Mouse (Mus musculus): ENCODE results near the gene Ugp2.

DNA sequence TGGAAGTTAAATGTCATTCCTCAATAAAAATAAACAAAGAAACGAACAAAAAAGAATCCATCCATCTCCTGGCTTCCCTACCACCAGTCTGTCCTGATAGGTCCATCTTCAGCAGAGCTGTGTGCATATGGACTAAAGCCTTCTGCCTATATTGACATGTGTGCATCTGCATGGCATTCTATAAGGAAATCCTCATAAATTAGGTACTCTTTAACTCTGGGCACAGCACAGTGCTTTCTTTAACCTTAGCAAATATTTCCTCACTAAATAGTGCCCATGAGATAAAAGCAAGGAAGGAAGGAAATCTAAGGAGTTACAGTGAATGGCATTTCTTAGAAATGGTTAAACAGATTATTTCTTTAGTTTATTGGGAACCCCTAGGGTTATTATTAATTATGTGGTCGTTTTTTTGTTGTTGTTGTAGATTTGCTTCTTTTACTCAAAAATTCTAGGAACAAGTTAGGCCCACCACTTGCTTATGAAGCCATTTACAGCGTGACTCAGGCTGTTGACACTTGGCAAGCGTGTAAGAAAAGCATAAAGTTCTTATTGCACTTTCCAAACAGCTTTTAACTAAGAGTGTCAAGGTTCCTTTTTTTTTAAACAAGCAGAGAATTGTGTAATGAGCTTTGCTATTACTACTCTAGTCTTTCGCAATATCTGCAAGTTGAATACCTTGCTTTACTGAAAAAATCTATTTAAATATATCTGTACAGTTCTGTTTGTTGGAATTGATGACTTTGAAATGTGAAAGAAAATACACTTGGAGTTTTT is 31.7 kb upstream of the Ugp2 start:
- TF ChIP-seq CHD1 (IDR thresholded peaks at IDR 0.05; ENCODE audit: low read depth, low read length): no peak
- TF ChIP-seq GATA1 (IDR thresholded peaks at IDR 0.05; ENCODE audit: low read depth, low read length): no peak
- TF ChIP-seq USF2 (IDR thresholded peaks at IDR 0.05; ENCODE audit: borderline replicate concordance in 1 of 2, insufficient read depth in 1 of 2, low read depth in 1 of 2, low read length in 2 of 2): no peak
- TF ChIP-seq BHLHE40 (IDR thresholded peaks at IDR 0.05; ENCODE audit: borderline replicate concordance, low read depth, low read length): no peak
- no peak for TF ChIP-seq CTCF (IDR thresholded peaks at IDR 0.05 in 2 of 3, conservative IDR thresholded peaks at IDR 0.05 in 1 of 3; ENCODE audit: control insufficient read depth in 1 of 3, insufficient read depth in 1 of 3, low read depth in 2 of 3, low read length in 3 of 3, poor library complexity in 1 of 3, severe bottlenecking in 1 of 3)
- TF ChIP-seq POLR2A (IDR thresholded peaks at IDR 0.05; ENCODE audit: control insufficient read depth in 1 of 2, insufficient read depth in 1 of 2, low read depth in 1 of 2, low read length in 2 of 2, poor library complexity in 1 of 2): no peak
- TF ChIP-seq NRF1 (IDR thresholded peaks at IDR 0.05; ENCODE audit: insufficient read depth, low read depth, low read length, poor library complexity, severe bottlenecking): no peak
